Mouse (Mus musculus): Measurements from ENCODE around the gene Gm9903. TPM values are rescaled to one million over a fixed set of nuclear protein-coding genes. Genes with fewer than 3 reads are reported as not detected.
A peak's percentile ranks its signal among the peaks of the same experiment; 100 is the strongest.

The Gm9903 gene
- total RNA-seq, 4 experiments from 2014 or later = 0.14 to 1.0 (median 0.62) TPM

DNA sequence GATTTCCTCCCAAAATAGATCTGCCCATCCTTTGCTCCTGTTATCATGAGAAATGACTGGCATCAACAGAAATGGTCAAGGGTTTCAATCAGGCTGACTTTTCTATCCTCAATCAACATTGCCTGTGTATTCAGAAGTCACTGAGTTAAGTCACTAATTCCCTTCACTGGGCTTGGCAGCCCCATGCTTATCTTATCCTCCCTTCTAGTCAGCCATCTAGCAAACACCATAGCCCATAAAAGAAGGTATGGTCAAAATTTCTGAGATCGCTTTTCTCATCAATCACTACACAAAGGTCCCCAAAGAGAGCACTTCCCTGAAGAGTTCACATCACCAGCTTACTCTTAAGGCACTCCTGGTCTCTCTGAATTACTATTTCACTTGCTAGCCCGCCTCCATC, 21.3 kb downstream of the Gm9903 start:
- DNase-seq = no peak

DNA sequence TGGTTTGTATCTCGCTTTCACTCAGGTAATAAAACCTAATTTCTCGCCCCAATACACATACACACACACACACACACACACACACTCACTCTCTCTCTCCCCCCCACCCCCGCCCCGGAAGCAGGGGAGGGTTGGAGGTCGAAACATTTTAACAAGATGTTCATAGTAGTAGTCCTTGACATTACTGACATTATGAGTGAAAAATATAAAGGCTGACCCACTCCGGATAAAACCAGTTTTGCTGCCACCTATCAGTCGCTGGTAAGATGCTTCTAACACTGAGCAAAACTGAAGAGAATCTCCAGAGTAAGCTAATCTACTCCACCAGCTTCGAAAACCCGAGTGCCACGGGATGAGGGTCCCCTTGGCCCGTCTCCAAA, 21.8 kb downstream of the Gm9903 start:
- no peak for DNase-seq

DNA sequence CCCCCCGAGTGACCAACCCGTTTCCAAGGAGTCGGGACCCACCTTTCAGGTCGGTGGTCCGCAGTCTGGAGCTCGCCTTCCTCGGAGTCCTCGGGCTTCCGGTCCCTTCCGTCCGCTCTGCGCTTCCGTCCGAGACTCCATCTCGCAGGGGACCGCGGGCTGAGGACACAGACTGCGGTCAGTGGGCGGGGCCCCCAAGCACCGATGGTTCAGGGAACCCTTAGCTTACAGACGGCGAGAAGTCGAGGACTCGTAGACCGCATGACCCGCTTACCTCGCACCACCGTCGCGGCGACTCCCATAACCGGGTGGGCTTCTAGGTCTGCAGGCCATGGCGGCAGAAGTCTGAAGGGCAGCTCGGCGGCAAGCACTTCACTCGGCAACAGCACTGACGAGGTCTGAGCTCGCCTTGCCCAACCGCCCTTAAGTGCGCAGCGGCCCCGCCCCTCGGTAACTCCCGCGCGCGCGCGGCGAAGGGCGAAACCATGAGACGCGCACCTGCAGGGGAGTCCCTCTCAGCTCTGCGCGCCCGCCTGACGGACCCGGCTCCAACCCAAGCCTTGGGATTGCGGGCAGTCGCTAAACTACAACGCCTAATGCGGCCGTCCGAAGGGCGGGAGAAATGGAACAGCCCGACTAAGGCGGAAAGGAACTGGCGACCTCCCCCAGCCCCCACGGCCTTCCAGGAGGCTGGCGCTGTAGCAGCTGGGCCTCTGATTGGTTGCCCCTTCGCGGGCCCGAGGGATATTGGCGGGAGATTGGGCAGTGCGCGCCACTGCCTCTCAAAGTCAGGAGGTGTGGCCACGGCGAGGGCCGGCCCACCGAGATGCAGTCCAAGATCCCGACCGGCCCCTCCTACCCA, 22.4 kb downstream of the Gm9903 start, which contains the start of gene Slbp:
Gene Slbp, minus strand, starts transcription at position 654 of the 862 bp plus-strand sequence.
- peak; percentile 95 for DNase-seq

DNA sequence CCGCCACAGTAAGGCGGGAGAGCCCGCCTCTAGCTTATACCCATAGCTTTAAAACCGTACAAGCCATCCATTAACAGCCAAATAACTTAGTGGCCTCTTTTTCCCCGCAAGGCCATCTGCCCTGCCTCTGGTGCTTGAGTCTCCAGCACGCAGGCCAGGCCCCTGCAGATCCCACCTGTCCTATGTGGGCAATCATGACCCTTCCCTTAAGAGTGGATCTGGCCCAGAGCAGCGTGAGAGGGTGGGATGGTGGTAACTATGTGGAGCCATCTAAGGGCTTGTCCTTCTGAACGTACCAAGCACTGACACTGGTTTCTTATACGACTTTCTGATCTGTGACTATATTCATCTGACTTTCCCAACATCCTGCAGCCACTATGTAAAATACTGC, 23.1 kb downstream of the Gm9903 start:
- no peak for DNase-seq

DNA sequence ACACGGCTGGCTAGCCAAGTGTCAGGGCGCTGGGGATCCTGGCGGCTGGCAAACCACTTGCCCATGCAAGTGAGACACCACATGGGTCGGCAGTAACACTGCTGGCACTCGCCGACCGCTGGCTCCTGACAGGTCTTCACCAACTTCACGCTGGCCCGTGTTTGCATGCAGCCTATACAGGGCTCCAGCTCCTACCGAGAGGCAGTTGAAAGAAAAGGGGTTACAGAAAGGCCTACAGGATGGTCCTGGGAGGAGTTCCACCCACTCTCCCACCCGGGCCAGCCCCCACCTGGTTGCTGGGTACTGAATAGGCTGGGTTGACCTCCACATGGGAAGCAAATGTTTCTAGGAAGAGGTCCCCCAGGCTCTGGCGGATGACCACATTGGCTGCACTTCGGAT, 24.7 kb downstream of the Gm9903 start:
- no peak for DNase-seq

DNA sequence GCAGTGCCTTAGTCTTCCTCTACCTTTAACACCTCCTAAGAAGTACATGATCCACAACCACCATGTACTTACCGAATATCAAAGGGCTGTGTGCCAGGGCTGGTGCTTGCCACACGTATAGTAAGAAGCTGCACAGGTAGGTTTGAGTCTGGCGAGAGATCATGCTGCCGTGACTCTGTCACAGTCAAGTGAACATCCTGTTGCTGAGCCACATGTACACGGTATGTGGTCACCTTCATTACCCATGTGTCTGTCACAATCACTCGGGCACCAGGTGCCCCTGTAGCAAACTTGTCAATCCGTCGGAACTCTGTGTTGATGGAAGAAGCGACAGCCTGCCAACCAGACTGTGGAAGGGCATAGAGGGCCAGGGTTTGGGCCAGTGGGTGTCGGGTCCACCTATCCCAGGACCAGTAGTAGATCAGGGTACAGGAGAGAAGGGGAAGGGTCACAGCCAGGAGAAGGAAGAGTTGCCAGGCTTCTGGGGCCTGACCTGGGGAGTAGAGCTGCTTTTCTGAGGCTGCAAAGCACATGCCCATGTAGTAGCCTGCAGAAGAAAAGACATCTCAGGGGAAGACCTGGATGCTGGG, 25.6 kb downstream of the Gm9903 start:
- no peak for DNase-seq

DNA sequence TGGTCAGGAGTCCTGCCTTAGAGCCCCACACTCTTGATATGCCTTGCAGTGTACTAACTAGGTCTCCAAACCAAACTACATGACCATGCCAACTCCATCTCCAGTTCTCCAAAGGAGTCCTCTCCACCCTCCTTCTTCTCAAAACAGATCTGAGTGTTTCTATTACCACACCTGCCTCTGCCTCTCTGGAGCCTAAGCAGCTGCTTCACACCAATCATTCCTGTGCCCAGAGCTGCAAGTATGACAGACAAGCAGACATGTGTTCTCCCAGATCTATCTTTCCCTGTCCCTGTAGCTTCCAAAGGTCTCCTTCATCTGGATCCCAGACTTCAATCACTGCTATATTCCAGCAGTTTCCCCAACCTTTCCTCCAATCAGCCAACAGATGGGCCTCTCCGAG, 27.0 kb downstream of the Gm9903 start:
- DNase-seq = no peak

DNA sequence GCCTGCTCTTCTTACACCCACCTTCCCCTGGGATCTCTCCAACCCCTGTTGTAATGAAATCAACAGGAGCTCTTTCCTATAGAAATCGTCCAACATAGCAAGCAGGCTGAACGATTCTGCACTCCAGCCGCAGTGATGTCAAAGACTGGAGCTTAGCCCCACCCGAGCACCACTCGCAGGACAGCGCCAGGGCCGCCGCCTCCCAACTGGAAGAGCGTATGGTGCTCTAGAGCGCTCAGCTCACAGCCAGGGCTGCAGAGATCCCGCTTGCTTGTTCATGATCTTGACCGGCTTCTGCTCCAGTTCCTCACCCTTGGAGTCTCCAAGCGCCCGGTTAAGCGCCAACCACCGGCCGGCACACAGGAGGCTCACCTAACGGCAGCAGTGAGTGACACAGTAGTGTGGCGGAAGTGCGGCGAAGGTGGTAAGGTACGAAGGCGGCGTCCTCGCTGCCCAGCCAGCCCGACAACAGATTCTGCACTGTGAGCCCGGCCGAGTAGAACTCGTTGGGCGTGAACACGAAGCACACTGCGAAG, 27.6 kb downstream of the Gm9903 start:
- no peak for DNase-seq

DNA sequence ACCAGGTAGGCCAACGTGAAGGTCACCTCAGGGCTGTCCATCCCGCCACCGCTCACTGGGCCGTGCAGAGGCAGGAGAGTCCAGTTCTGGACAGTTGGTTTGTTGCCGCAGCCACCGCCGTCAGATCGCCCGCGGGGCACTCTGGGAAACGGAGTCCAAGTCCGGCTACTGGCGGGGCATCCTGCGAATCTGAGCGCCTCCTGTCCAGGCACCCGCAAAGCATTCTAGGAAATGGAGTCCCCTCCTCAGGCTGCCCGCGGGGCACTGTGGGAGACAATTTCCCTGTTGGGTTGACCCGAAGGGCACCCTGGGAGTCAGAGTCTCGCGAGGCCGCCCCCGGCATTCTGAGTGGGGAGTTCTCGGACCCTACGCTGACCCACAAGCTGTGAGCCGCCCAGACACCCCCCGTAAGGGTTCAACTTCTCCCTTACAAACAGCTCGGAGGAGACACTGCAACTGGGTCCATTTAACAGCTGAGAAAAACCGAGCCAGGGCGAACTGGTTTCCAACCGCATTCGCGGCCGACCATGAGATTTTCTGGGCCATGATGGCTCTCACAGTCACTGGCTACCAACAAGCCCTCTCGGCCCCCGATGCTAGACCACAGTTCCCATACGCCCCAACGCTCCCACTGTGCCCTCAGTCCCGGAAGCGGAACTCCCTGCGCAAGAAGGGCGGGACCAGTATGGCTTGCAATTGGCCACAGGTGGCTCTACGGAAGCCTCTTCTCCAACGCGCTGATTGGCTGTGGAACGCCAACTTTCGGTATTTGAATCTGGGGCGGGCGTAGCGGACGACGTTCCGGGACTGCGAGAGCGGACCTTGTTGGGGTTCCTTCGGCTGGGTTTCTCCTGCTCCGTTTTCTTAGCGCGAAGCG, 28.3 kb downstream of the Gm9903 start, which contains the start of the genes Tacc3 and Tmem129:
Gene Tacc3, plus strand, starts transcription at position 342 of the 877 bp plus-strand sequence.
Gene Tmem129, minus strand, starts transcription at position 630 of the 877 bp plus-strand sequence.
- DNase-seq = peak; percentile 99

DNA sequence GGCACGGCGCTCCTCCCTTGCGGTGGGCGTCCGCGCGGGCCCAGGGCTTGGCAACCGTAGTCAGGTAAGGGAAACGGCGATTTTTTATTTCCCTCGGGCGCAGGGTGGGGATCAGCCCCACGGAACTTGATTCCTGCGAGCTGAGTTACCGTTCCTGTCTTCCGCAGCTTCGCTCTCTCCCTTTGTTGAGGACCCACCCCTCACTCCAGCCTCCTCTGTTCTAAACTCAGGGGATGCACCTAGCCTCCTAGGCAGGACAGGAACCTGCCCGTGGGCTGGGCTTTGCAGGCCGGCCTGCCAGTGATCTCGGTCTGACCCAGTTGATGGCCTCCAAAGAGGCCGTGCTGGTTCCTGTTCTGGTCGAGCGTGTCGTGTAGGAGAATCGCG, 28.9 kb downstream of the Gm9903 start:
- DNase-seq = no peak

DNA sequence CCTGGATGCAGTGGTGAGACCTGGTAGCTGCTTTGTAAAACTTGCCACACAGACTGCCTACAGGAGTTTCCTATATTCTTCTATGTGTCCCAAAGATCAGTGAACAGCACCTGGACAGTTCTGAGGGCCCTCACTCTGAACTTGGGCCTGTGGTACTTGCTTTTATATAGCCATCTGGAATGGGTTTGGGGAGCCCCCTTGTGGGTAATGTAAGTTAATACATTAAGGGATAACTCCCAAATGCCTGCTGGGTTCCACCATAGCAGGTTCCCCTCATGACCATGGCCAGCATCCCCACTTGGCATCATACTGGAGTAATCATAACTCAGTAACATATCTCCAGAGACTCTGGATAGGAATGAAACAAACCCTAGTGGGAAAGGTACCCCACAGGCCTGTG, 38.5 kb downstream of the Gm9903 start:
- no peak for DNase-seq

DNA sequence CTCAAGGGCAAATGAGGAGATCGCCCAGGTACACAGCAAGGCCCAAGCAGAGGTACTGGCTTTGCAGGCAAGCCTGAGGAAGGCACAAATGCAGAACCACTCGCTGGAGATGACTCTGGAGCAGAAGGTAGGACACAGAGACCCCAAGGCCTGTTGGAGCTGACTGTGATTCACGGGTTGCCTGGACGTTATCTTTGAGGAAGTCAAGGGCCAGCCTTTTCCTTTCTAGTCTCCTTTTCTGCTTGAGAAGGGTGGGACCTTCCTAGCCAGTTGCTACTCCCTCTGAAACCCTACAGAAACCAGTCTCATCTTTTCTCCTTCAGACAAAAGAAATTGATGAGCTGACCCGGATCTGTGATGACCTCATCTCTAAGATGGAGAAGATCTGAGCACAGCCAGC, 41.9 kb downstream of the Gm9903 start:
- DNase-seq = no peak

DNA sequence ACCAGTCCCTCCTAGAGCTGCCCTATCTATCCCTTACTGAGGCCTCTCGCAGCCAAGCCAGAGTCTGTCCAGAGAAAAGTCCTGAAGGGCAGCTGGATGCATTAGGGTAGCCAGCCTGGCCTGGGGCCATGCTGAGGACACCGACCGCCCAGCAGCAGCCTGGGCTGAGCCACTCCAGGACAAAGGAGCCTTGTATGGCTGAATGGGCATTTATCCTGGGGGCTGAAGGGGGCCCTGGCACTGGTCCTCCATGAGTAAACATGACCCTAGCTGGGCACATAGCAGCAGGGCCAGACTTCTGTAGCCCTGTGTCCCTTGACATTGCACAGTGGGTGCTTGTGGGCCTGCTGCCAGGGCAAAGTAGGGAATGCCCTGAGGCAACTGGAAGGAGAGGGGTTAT, 44.7 kb downstream of the Gm9903 start:
- no peak for DNase-seq

DNA sequence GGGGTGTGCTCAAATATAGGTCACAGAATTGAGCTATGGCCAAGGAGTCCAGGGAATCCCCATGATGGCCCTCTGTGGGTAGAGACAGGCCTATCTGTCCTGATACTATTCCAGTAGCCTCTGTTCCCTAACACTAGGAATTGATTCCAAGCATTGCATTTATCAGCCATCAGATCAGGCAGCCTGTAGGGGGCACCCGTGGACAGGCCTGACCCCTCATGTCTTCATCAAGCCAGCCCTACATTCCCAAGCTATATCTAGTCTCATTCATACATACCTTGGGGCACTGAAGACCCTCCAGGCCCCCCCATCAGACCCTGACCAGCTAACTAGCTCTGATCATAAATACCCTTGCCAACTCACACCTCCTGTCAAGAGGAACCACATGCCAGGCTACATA, 46.2 kb downstream of the Gm9903 start:
- DNase-seq = no peak

DNA sequence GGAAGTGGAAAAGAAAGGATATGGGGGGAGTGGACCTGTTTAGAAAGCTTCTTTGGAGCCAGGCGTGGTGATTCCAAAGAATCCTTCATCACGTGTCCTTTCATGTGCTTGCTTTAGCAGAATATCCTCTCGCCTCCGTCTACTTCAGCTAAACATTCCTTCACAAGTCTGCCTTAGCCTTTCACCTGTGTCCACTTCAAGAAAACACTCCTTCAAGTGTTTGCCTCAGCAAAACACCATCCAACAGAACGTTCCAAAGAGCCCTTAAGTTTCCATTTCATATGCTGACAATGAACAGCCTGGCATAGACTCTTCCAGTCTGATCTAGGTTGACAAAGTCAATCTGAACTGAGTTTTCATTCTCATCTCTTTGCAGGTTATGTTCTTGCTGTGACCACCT, 48.5 kb downstream of the Gm9903 start:
- no peak for DNase-seq

DNA sequence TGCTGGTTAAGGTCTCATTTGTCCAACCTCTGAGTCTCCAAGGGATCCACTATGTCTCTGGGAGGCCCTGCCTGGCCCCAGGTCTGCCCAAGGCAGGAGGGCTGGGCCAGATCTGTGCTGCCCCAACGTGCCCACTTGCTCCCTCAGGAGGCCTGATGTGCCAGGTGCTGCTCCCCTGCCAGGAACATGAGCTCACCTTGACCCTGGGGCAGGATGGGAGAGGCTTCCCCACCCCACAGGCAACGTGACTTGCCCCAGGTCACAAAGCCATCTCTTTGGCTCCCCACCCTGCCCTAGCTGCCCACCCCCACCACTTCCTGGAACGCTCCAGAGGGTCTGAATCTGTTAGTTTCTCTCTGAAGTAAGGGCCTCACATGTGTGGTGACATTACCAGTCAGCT, 51.3 kb downstream of the Gm9903 start:
- no peak for DNase-seq

Other genes with a start within 250 kb of the Gm9903 start
- not detected for gene Nkx1-1, start 195.9 kb upstream of the Gm9903 start, total RNA-seq (2022)
- gene Fam53a, start 290 bp upstream of the Gm9903 start, total RNA-seq (2022) = 10 to 100 TPM; 28.1 to 40.8 (median 34.8) TPM
- gene Slbp, start 22.6 kb downstream of the Gm9903 start, total RNA-seq (2022) = 10 to 100 TPM; 34.0 to 42.1 (median 38.5) TPM
- gene Tacc3, start 28.2 kb downstream of the Gm9903 start, total RNA-seq (2022) = 1 to 10 TPM; 3.5 to 9.6 (median 6.7) TPM
- gene Tmem129, start 28.5 kb downstream of the Gm9903 start, total RNA-seq (2022) = 10 to 100 TPM; 28.6 to 37.7 (median 33.2) TPM
- 1 to 10 TPM; 2.4 to 4.1 (median 3.1) TPM for gene Fgfr3, start 91.7 kb downstream of the Gm9903 start, total RNA-seq (2022)
- 100 to 1,000 TPM in 2 of 4 experiments, 10 to 100 TPM in 2; 96.8 to 124 (median 103) TPM for gene Letm1, start 152.9 kb downstream of the Gm9903 start, total RNA-seq (2022)
- 10 to 100 TPM; 40.6 to 60.1 (median 54.9) TPM for gene Nsd2, start 190.8 kb downstream of the Gm9903 start, total RNA-seq (2022)